26 mouse cellular contexts compared by ENCODE assay signal in the genomic region with DNA sequence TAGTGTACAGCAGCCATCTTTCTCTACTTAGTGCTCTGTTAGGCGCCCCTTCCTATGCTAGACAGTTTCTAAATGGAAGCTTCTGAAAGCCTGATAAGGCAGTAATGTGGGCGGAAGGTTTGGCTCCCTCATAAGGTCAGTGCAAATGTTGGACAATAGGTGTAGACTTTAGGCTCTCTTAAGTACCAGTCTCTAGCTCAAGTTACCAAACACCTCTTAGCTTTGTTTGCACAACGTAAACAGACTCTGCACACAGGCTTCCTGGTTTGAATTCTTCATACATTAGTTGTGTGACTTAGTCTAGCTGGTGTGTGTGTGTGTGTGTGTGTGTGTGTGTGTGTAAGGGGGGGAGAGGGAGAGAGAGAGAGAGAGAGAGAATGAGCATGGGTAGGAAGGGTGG. TPM values are rescaled to one million over a fixed set of nuclear protein-coding genes. Genes with fewer than 3 reads are reported as not detected.
DNase-seq lines count a peak whose midpoint lies in the region; ATAC-seq and TF ChIP-seq lines count a peak whose summit lies in the region.
"Had no signal": no experiment of that assay in that cellular context is flagged by ENCODE, and none has a peak within 500 bp of the region (broad histone marks: within the 10 kb centered on the region; RNA-seq: fewer than 3 reads in every experiment).

No protein-coding gene starts in this region.

- TF ChIP-seq EP300 in lung, postnatal 0 days (IDR thresholded peaks at IDR 0.05), result peak; percentile 74

- ATAC-seq in embryonic facial prominence, embryonic 14.5 days (ENCODE audit: low read depth), result no peak; the same call in 1 of the 2 replicates
- peak; percentile 97 for ATAC-seq in lung, postnatal 0 days
- peak; percentile 80 for ATAC-seq in stomach, embryonic 14.5 days (ENCODE audit: insufficient number of reproducible peaks, insufficient read depth, low FRiP score, low read depth)
- ATAC-seq: CD4-positive, CD25-positive, alpha-beta regulatory T cell, adult 4 months; forebrain, embryonic 14.5 days had no signal

- no peaks in the 10 kb centered on the region for H3K27me3 ChIP-seq in embryonic facial prominence, embryonic 14.5 days (replicated peaks; ENCODE audit: control insufficient read depth, insufficient read depth, low read length)
- no peaks in the 10 kb centered on the region for H3K27me3 ChIP-seq in embryonic facial prominence, embryonic 10.5 days (replicated peaks; ENCODE audit: low read depth, poor library complexity, severe bottlenecking)
- no peaks in the 10 kb centered on the region for H3K27me3 ChIP-seq in lung, postnatal 0 days (replicated peaks; ENCODE audit: insufficient read depth, low read length)
- no peaks in the 10 kb centered on the region for H3K27me3 ChIP-seq in stomach, embryonic 14.5 days (ENCODE audit: control insufficient read depth, insufficient read depth, low read length)
- H3K27me3 ChIP-seq: embryonic facial prominence, embryonic 13.5 days; heart, embryonic 13.5 days had no signal

- 78% methylated on average over 3 of the region's 3 CpGs for WGBS in embryonic facial prominence, embryonic 14.5 days
- WGBS in embryonic facial prominence, embryonic 10.5 days, result 89% methylated on average over 3 of the region's 3 CpGs
- WGBS in lung, postnatal 0 days, result 29% methylated on average over 3 of the region's 3 CpGs
- 48% methylated on average over 3 of the region's 3 CpGs for WGBS in stomach, embryonic 14.5 days

- H3K9me3 ChIP-seq in embryonic facial prominence, embryonic 14.5 days (ENCODE audit: control insufficient read depth, low read length), result no peaks in the 10 kb centered on the region
- no peaks in the 10 kb centered on the region for H3K9me3 ChIP-seq in embryonic facial prominence, embryonic 10.5 days
- H3K9me3 ChIP-seq in lung, postnatal 0 days (ENCODE audit: low read length), result no peaks in the 10 kb centered on the region
- H3K9me3 ChIP-seq in stomach, embryonic 14.5 days (ENCODE audit: control insufficient read depth, low read depth, low read length), result no peaks in the 10 kb centered on the region
- H3K9me3 ChIP-seq: embryonic facial prominence, embryonic 13.5 days; G1E; heart, embryonic 13.5 days had no signal

- no peak overlapping the region for H3K9ac ChIP-seq in embryonic facial prominence, embryonic 14.5 days (ENCODE audit: low read depth, low read length)
- H3K9ac ChIP-seq in lung, postnatal 0 days (replicated peaks; ENCODE audit: low read depth), result no peak overlapping the region
- H3K9ac ChIP-seq in stomach, embryonic 14.5 days (replicated peaks; ENCODE audit: low read depth, low read length), result no peak overlapping the region
- H3K9ac ChIP-seq: embryonic facial prominence, embryonic 13.5 days; heart, embryonic 13.5 days had no signal

- H3K36me3 ChIP-seq in embryonic facial prominence, embryonic 14.5 days (ENCODE audit: control insufficient read depth, insufficient read depth, low read length), result peaks cover 37% of the 10 kb centered on the region
- peaks cover 83% of the 10 kb centered on the region for H3K36me3 ChIP-seq in embryonic facial prominence, embryonic 10.5 days (replicated peaks)
- H3K36me3 ChIP-seq in lung, postnatal 0 days (ENCODE audit: insufficient read depth, low read length), result no peaks in the 10 kb centered on the region
- H3K36me3 ChIP-seq in stomach, embryonic 14.5 days (ENCODE audit: control insufficient read depth, insufficient read depth, low read length), result peaks cover 16% of the 10 kb centered on the region

- H3K4me3 ChIP-seq in embryonic facial prominence, embryonic 14.5 days (ENCODE audit: low read depth, low read length), result no peak overlapping the region
- H3K4me3 ChIP-seq in embryonic facial prominence, embryonic 10.5 days, result no peak overlapping the region
- no peak overlapping the region for H3K4me3 ChIP-seq in lung, postnatal 0 days (ENCODE audit: low read depth, low read length)
- H3K4me3 ChIP-seq in stomach, embryonic 14.5 days (ENCODE audit: low read depth, low read length), result no peak overlapping the region
- H3K4me3 ChIP-seq: embryonic facial prominence, embryonic 13.5 days; gastrocnemius, adult 2 months; heart, embryonic 13.5 days had no signal

- DNase-seq in embryonic facial prominence, embryonic 14.5 days (ENCODE audit: low spot score), result peak; percentile 5
- DNase-seq in embryonic facial prominence, embryonic 10.5 days (ENCODE audit: low spot score), result no peak
- peak; percentile 94 for DNase-seq in lung, postnatal 0 days (ENCODE audit: low spot score)
- peak; percentile 19 for DNase-seq in yolk sac, embryonic 10.5 days (ENCODE audit: low spot score)
- no peak for DNase-seq in embryo, embryonic 11 days
- no peak for DNase-seq in gastrocnemius, adult 8-10 months (ENCODE audit: low spot score in 2 of 2)
- DNase-seq: adrenal gland, adult 8-10 months; B cell, adult 2 months; cerebellum, adult 11 months; cerebellum, adult 8-10 months; cerebellum, postnatal 14 days; gastrocnemius, adult 2 months; gastrocnemius, postnatal 36 days; heart, adult 11 months; heart, postnatal 36 days had no signal

- peak; percentile 29 for TF ChIP-seq CTCF in lung, postnatal 0 days (IDR thresholded peaks at IDR 0.05)

- H3K27ac ChIP-seq in embryonic facial prominence, embryonic 14.5 days (replicated peaks; ENCODE audit: low read depth, low read length), result no peak overlapping the region
- no peak overlapping the region for H3K27ac ChIP-seq in embryonic facial prominence, embryonic 10.5 days (replicated peaks)
- peak overlapping the region; percentile 38; the same call in 1 of the 2 replicates for H3K27ac ChIP-seq in lung, postnatal 0 days (ENCODE audit: low read length)
- no peak overlapping the region for H3K27ac ChIP-seq in stomach, embryonic 14.5 days (ENCODE audit: low read length)
- H3K27ac ChIP-seq: embryonic facial prominence, embryonic 13.5 days; gastrocnemius, adult 2 months; heart, embryonic 13.5 days had no signal

- H3K4me2 ChIP-seq in embryonic facial prominence, embryonic 14.5 days (ENCODE audit: low read depth, low read length), result no peak overlapping the region
- no peak overlapping the region for H3K4me2 ChIP-seq in lung, postnatal 0 days (replicated peaks; ENCODE audit: low read depth, low read length)
- no peak overlapping the region for H3K4me2 ChIP-seq in stomach, embryonic 14.5 days (replicated peaks; ENCODE audit: low read depth, low read length)
- H3K4me2 ChIP-seq: embryonic facial prominence, embryonic 13.5 days; heart, embryonic 13.5 days had no signal

- H3K4me1 ChIP-seq in embryonic facial prominence, embryonic 14.5 days (ENCODE audit: control insufficient read depth, insufficient read depth, low read length), result no peaks in the 10 kb centered on the region
- no peaks in the 10 kb centered on the region for H3K4me1 ChIP-seq in embryonic facial prominence, embryonic 10.5 days
- H3K4me1 ChIP-seq in lung, postnatal 0 days (ENCODE audit: insufficient read depth, low read depth, low read length), result no peaks in the 10 kb centered on the region
- no peaks in the 10 kb centered on the region for H3K4me1 ChIP-seq in stomach, embryonic 14.5 days (ENCODE audit: control insufficient read depth, insufficient read depth, low read length)
- H3K4me1 ChIP-seq: embryonic facial prominence, embryonic 13.5 days; heart, embryonic 13.5 days had no signal

RNA-seq across cellular contexts. Expression of a gene that starts 6.6 kb away (rescaled TPM):
- 28.0 and 29.8 TPM in 2 replicates for polyA plus RNA-seq in embryonic facial prominence, embryonic 14.5 days (2014; fragmentation: Nextera tagmentation; extraction: Ambion mirVana)
- 52.2 and 52.4 TPM in 2 replicates for polyA plus RNA-seq in embryonic facial prominence, embryonic 10.5 days (2016; fragmentation: Nextera tagmentation; extraction: Ambion mirVana)
- 8.0 and 10.8 TPM in 2 replicates for polyA plus RNA-seq in lung, postnatal 0 days (2015; fragmentation: Nextera tagmentation; extraction: Ambion mirVana)
- polyA plus RNA-seq in stomach, embryonic 14.5 days (2014; fragmentation: Nextera tagmentation; extraction: Ambion mirVana), result 33.7 and 36.0 TPM in 2 replicates
- 10 to 100 TPM; 24.2 to 30.2 (median 25.5) TPM for total RNA-seq in gastrocnemius, adult 8-10 months (2022)

RNA-seq across cellular contexts. Expression of a gene that starts 8.8 kb away (rescaled TPM):
- polyA plus RNA-seq in embryonic facial prominence, embryonic 14.5 days (2014; fragmentation: Nextera tagmentation; extraction: Ambion mirVana), result 179 and 193 TPM in 2 replicates
- 126 and 145 TPM in 2 replicates for polyA plus RNA-seq in embryonic facial prominence, embryonic 10.5 days (2016; fragmentation: Nextera tagmentation; extraction: Ambion mirVana)
- 180 and 186 TPM in 2 replicates for polyA plus RNA-seq in lung, postnatal 0 days (2015; fragmentation: Nextera tagmentation; extraction: Ambion mirVana)
- polyA plus RNA-seq in stomach, embryonic 14.5 days (2014; fragmentation: Nextera tagmentation; extraction: Ambion mirVana), result 182 and 196 TPM in 2 replicates
- 10 to 100 TPM; 49.1 to 56.1 (median 50.4) TPM for total RNA-seq in gastrocnemius, adult 8-10 months (2022)

RNA-seq across cellular contexts. Expression of a gene that starts 22.1 kb away (rescaled TPM):
- not detected in 2 replicates for polyA plus RNA-seq in embryonic facial prominence, embryonic 14.5 days (2014; fragmentation: Nextera tagmentation; extraction: Ambion mirVana)
- not detected in 2 replicates for polyA plus RNA-seq in embryonic facial prominence, embryonic 10.5 days (2016; fragmentation: Nextera tagmentation; extraction: Ambion mirVana)
- polyA plus RNA-seq in lung, postnatal 0 days (2015; fragmentation: Nextera tagmentation; extraction: Ambion mirVana), result not detected in 2 replicates
- 0.26 TPM in 1 of 2 replicates, not detected in the other for polyA plus RNA-seq in stomach, embryonic 14.5 days (2014; fragmentation: Nextera tagmentation; extraction: Ambion mirVana)
- total RNA-seq in gastrocnemius, adult 8-10 months (2022), result under 1 TPM in 1 of 4 experiments, not detected in 3; 0.11 TPM
- total RNA-seq: adrenal gland, adult 8-10 months; adrenal gland, postnatal 4 days; common myeloid progenitor, adult 5-6 weeks; G1E; gastrocnemius, adult 2 months; heart, postnatal 36 days had no signal
- polyA plus RNA-seq: forebrain, embryonic 14.5 days; G1E; heart, embryonic 13.5 days; hindbrain, embryonic 11.5 days had no signal

RNA-seq across cellular contexts. Expression of a gene that starts 28.6 kb away (rescaled TPM):
- polyA plus RNA-seq in embryonic facial prominence, embryonic 14.5 days (2014; fragmentation: Nextera tagmentation; extraction: Ambion mirVana), result 0.17 and 0.31 TPM in 2 replicates
- 0.09 and 0.24 TPM in 2 replicates for polyA plus RNA-seq in embryonic facial prominence, embryonic 10.5 days (2016; fragmentation: Nextera tagmentation; extraction: Ambion mirVana)
- polyA plus RNA-seq in lung, postnatal 0 days (2015; fragmentation: Nextera tagmentation; extraction: Ambion mirVana), result not detected in 2 replicates
- not detected in 2 replicates for polyA plus RNA-seq in stomach, embryonic 14.5 days (2014; fragmentation: Nextera tagmentation; extraction: Ambion mirVana)
- total RNA-seq in gastrocnemius, adult 8-10 months (2022), result not detected
- total RNA-seq: adrenal gland, adult 8-10 months; adrenal gland, postnatal 4 days; common myeloid progenitor, adult 5-6 weeks; gastrocnemius, adult 2 months; gastrocnemius, postnatal 36 days; heart, postnatal 36 days had no signal
- polyA plus RNA-seq: brain, embryonic 14.5 days; CD4-positive, CD25-positive, alpha-beta regulatory T cell, adult 4 months; forebrain, embryonic 14.5 days; G1E; heart, embryonic 13.5 days; heart, postnatal 0 days; hindbrain, embryonic 11.5 days had no signal

RNA-seq across cellular contexts. Expression of a gene that starts 32.2 kb away (rescaled TPM):
- polyA plus RNA-seq in embryonic facial prominence, embryonic 14.5 days (2014; fragmentation: Nextera tagmentation; extraction: Ambion mirVana), result 16.2 and 21.0 TPM in 2 replicates
- 27.3 and 28.2 TPM in 2 replicates for polyA plus RNA-seq in embryonic facial prominence, embryonic 10.5 days (2016; fragmentation: Nextera tagmentation; extraction: Ambion mirVana)
- 0.92 and 1.6 TPM in 2 replicates for polyA plus RNA-seq in lung, postnatal 0 days (2015; fragmentation: Nextera tagmentation; extraction: Ambion mirVana)
- polyA plus RNA-seq in stomach, embryonic 14.5 days (2014; fragmentation: Nextera tagmentation; extraction: Ambion mirVana), result 19.8 and 21.0 TPM in 2 replicates
- total RNA-seq in gastrocnemius, adult 8-10 months (2022), result under 1 TPM; 0.08 to 0.39 (median 0.12) TPM

Comparison
In these comparisons a context has a peak if more than half of its experiments do, and no peak if none do; other contexts are left out.
1. DNase-seq: peak in embryonic facial prominence, embryonic 14.5 days (single experiment), lung, postnatal 0 days (single experiment) and yolk sac, embryonic 10.5 days (single experiment); none in embryonic facial prominence, embryonic 10.5 days (single experiment), embryo, embryonic 11 days (single experiment) and gastrocnemius, adult 8-10 months (0 of 2).